Mouse (Mus musculus) heart, postnatal 0 days (tissue): Measurements from ENCODE around the gene Xpo1.

Experiments
- CTCF ChIP-seq: IDR thresholded peaks from 2 replicates; pipeline ENCODE4 v1.5.1; 2016; ENCODE audit warnings: antibody characterized with exemption, control low read depth, low read depth
- EP300 ChIP-seq: IDR thresholded peaks from 2 replicates; pipeline ENCODE4 v1.6.1; 2016; ENCODE audit warnings: antibody characterized with exemption, low read depth

GRCm38 (mm10) chr11:23298301-23298700 lies 42.5 kb downstream of the Xpo1 start:
- TF ChIP-seq CTCF (no peak), EP300 (no peak)
